Mouse (Mus musculus): ENCODE measurements at regions not wholly inside any gene's neighbourhood (a gene's known extent, or its start where the extent isn't known, plus 50 kb on each side); places are given as distances from the start of the nearest gene placed in this dataset.
A peak's percentile ranks its signal among the peaks of the same experiment; 100 is the strongest.

- ATAC-seq (replicated peaks; ENCODE audit: low FRiP score), result peak; percentile 67
- no peaks in the 10 kb centered on the region for H3K36me3 ChIP-seq
- H3K27me3 ChIP-seq, result no peaks in the 10 kb centered on the region
- H3K4me1 ChIP-seq, result 0 out of 2 replicates have a peak, but pooled peaks cover 2% of the 10 kb centered on the region
- H3K9ac ChIP-seq, result no peak overlapping the region
- H3K9me3 ChIP-seq (replicated peaks), result no peaks in the 10 kb centered on the region
- H3K4me2 ChIP-seq, result 0 out of 2 replicates have a peak overlapping the region, but pooled peaks have one; percentile 24
- no peak overlapping the region for H3K4me3 ChIP-seq (replicated peaks)
- 25% methylated on average over 7 of the region's 7 CpGs for WGBS
- H3K27ac ChIP-seq, result no peak overlapping the region
These were observed 68.2 kb downstream of the Ankrd7 start for GRCm38 (mm10) chr6:18934362-18934761.

- WGBS, result 84% methylated on average over 5 of the region's 5 CpGs
- Histone ChIP-seq H3K9ac (no peak overlapping the region), H3K27ac (no peak overlapping the region), H3K4me3 (replicated peaks) (no peak overlapping the region), H3K4me1 (no peaks in the 10 kb centered on the region), H3K36me3 (no peaks in the 10 kb centered on the region), H3K9me3 (replicated peaks) (no peaks in the 10 kb centered on the region), H3K4me2 (no peak overlapping the region), H3K27me3 (no peaks in the 10 kb centered on the region)
- ATAC-seq (replicated peaks; ENCODE audit: low FRiP score), result no peak
These were observed 80.0 kb downstream of the Ankrd7 start for GRCm38 (mm10) chr6:18946002-18946683.

All from kidney, embryonic 15.5 days (tissue).